Mouse (Mus musculus) thymus, postnatal 25 days (tissue): ENCODE data around the gene Gm8926.
"Not testable (repeated sequence)": the region's sequence is repeated elsewhere in the genome, so short reads cannot be mapped to it uniquely, and the experiment has no call there.

Experiments used
- DNase-seq: peaks from one replicate; pipeline ENCODE4 v3.0.0; 2022

Gene Gm8926

DNA sequence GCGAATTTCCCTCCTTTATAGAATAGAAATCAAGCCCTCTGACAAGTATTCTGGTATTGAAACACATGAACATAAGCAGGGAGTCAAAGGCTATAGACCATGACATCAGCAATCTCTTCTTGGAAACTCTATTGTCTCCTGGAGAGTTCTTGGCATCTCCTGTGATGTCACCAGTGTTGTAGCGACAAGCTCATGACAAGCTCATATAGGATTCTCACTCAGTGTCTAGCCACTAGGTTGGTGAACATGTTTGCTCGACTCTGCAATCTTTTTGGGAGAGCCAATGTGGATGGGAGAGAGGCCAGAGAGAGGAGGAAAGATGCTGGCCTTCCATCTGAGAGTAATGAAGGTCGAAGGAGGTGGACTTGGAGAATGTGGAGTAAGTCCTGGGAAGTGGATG lies at the start of gene Gm8926:
Gm8926 (plus strand) TSS at position 301 of the 400 bp plus-strand sequence.
- not testable (repeated sequence) for DNase-seq
